Mouse (Mus musculus) myocyte (in vitro differentiated cells): ENCODE measurements around the gene Col4a4. TPM values are rescaled to one million over a fixed set of nuclear protein-coding genes. Genes with fewer than 3 reads are reported as not detected.

Experiments used
- H3K27me3 ChIP-seq: one replicate; pipeline ENCODE4 v1.6.1; 2011; ENCODE audit not compliant: control insufficient read depth, insufficient read depth, insufficient read length
- H3K36me3 ChIP-seq: one replicate; pipeline ENCODE4 v1.6.1; 2011; ENCODE audit not compliant: control insufficient read depth, insufficient read depth
- H3K4me2 ChIP-seq: one replicate; pipeline ENCODE4 v1.6.1; 2011; ENCODE audit warnings: low read depth, control low read depth
- H3K4me3 ChIP-seq: one replicate; pipeline ENCODE4 v1.5.1; 2011; ENCODE audit warnings: mild to moderate bottlenecking, control low read depth, moderate library complexity
- H3K79me2 ChIP-seq: one replicate; pipeline ENCODE4 v1.6.1; 2011; ENCODE audit not compliant: control insufficient read depth, insufficient read depth
- H3ac ChIP-seq: one replicate; pipeline ENCODE4 v1.6.1; 2011; ENCODE audit not compliant: control insufficient read depth, insufficient read length
- CEBPB ChIP-seq: IDR thresholded peaks from 2 replicates; pipeline ENCODE4 v1.6.1; 2011; ENCODE audit warnings: mild to moderate bottlenecking, moderate library complexity; ENCODE audit not compliant: poor library complexity, insufficient read depth, severe bottlenecking
- E2F4 ChIP-seq: IDR thresholded peaks from one replicate; pipeline ENCODE4 v1.6.1; 2011; ENCODE audit warnings: mild to moderate bottlenecking, control low read depth, moderate library complexity; ENCODE audit not compliant: insufficient read depth
- MAX ChIP-seq: IDR thresholded peaks from one replicate; pipeline ENCODE4 v1.6.1; 2011; ENCODE audit warnings: low read depth, mild to moderate bottlenecking, control low read depth
- MYOD1 ChIP-seq, 3 experiments: IDR thresholded peaks; one replicate each; pipeline ENCODE4 v1.6.1; 2011; ENCODE audit warnings: control low read depth in 2 of 3, low read depth in 2 of 3, mild to moderate bottlenecking in 2 of 3, moderate library complexity in 1 of 3; ENCODE audit not compliant: insufficient read length in 2 of 3, control insufficient read depth in 1 of 3
- MYOG ChIP-seq, 3 experiments: IDR thresholded peaks; one replicate each; pipeline ENCODE4 v1.6.1; 2011; ENCODE audit warnings: control low read depth in 2 of 3, low read depth in 2 of 3, mild to moderate bottlenecking in 2 of 3; ENCODE audit not compliant: insufficient read length in 2 of 3, control insufficient read depth in 1 of 3, insufficient read depth in 1 of 3
- POLR2A ChIP-seq: IDR thresholded peaks from one replicate; pipeline ENCODE4 v1.6.1; 2011; ENCODE audit warnings: low read depth, mild to moderate bottlenecking, control low read depth, moderate library complexity; ENCODE audit not compliant: insufficient read length
- POLR2AphosphoS2 ChIP-seq: IDR thresholded peaks from one replicate; pipeline ENCODE4 v1.6.1; 2011; ENCODE audit warnings: low read depth, control low read depth; ENCODE audit not compliant: insufficient read length
- REST ChIP-seq: IDR thresholded peaks from one replicate; pipeline ENCODE4 v1.6.1; 2011; ENCODE audit warnings: mild to moderate bottlenecking, control low read depth, moderate library complexity; ENCODE audit not compliant: insufficient read depth, insufficient read length
- SRF ChIP-seq: IDR thresholded peaks from one replicate; pipeline ENCODE4 v1.6.1; 2011; ENCODE audit warnings: low read depth; ENCODE audit not compliant: control insufficient read depth, insufficient read length
- TCF12 ChIP-seq: IDR thresholded peaks from one replicate; pipeline ENCODE4 v1.6.1; 2011; ENCODE audit warnings: mild to moderate bottlenecking, control low read depth; ENCODE audit not compliant: poor library complexity, insufficient read depth, severe bottlenecking
- TCF3 ChIP-seq: IDR thresholded peaks from one replicate; pipeline ENCODE4 v1.6.1; 2011; ENCODE audit warnings: low read depth, control low read depth; ENCODE audit not compliant: insufficient read length
- USF1 ChIP-seq: IDR thresholded peaks from one replicate; pipeline ENCODE4 v1.6.1; 2011; ENCODE audit warnings: low read depth, mild to moderate bottlenecking, control low read depth, moderate library complexity
- polyA plus RNA-seq: library from polyadenylated mRNA; unstranded; fragments of >200 nt; fragmentation: generic; extraction: Trizol; gene quantifications from one replicate; pipeline ENCODE4 v1.2.1, GENCODE M21; 2012; ENCODE audit warnings: missing spikeins

Gene Col4a4
- polyA plus RNA-seq, 1 experiment = 0.19 TPM

GRCm38 (mm10) chr1:82631169-82631792 is 44.6 kb upstream of the Col4a4 start:
- no peak overlapping the region for H3K4me3 ChIP-seq
- H3K4me2 ChIP-seq = no peak overlapping the region
- no peak for TF ChIP-seq USF1
- TF ChIP-seq TCF3 = no peak
- no peak for TF ChIP-seq REST
- no peak for TF ChIP-seq MAX
- TF ChIP-seq CEBPB = no peak
- TF ChIP-seq SRF = no peak
- no peak for TF ChIP-seq TCF12
- TF ChIP-seq POLR2A = no peak
- TF ChIP-seq E2F4 = no peak

GRCm38 (mm10) chr1:82629495-82629894 is 42.8 kb upstream of the Col4a4 start:
- TF ChIP-seq SRF (no peak), MYOG (IDR thresholded peaks at IDR 0.05; ENCODE audit: control insufficient read depth in 1 of 3, insufficient read depth in 1 of 3, insufficient read length in 2 of 3, low read depth in 2 of 3) (no peak), POLR2A (no peak), MYOD1 (IDR thresholded peaks at IDR 0.05; ENCODE audit: control insufficient read depth in 1 of 3, insufficient read length in 2 of 3, low read depth in 2 of 3) (no peak), TCF3 (no peak), REST (no peak), TCF12 (no peak)
- Histone ChIP-seq H3K4me2 (no peak overlapping the region), H3K79me2 (no peaks in the 10 kb centered on the region), H3K27me3 (no peaks in the 10 kb centered on the region), H3K36me3 (no peaks in the 10 kb centered on the region), H3K4me3 (no peak overlapping the region), H3ac (no peak overlapping the region)

More at GRCm38 (mm10) chr1:82631169-82631792, 44.6 kb upstream of the Col4a4 start:
- H3K79me2 ChIP-seq = no peaks in the 10 kb centered on the region
- no peaks in the 10 kb centered on the region for H3K27me3 ChIP-seq
- no peak overlapping the region for H3ac ChIP-seq
- H3K36me3 ChIP-seq = no peaks in the 10 kb centered on the region

GRCm38 (mm10) chr1:82627652-82628051 is 41.0 kb upstream of the Col4a4 start:
- Histone ChIP-seq H3K27me3 (no peaks in the 10 kb centered on the region), H3K36me3 (no peaks in the 10 kb centered on the region), H3K79me2 (no peaks in the 10 kb centered on the region), H3K4me3 (no peak overlapping the region), H3K4me2 (no peak overlapping the region), H3ac (no peak overlapping the region)
- no peak for TF ChIP-seq MYOD1 (IDR thresholded peaks at IDR 0.05; ENCODE audit: control insufficient read depth in 1 of 3, insufficient read length in 2 of 3, low read depth in 2 of 3)
- no peak for TF ChIP-seq USF1
- TF ChIP-seq MAX = no peak
- no peak for TF ChIP-seq SRF
- no peak for TF ChIP-seq POLR2AphosphoS2

- no peak for TF ChIP-seq SRF
- TF ChIP-seq MYOG (IDR thresholded peaks at IDR 0.05; ENCODE audit: control insufficient read depth in 1 of 3, insufficient read depth in 1 of 3, insufficient read length in 2 of 3, low read depth in 2 of 3) = no peak
- no peak for TF ChIP-seq TCF3
- no peak for TF ChIP-seq POLR2A
- no peak overlapping the region for H3ac ChIP-seq
- no peak overlapping the region for H3K4me2 ChIP-seq
Measured at GRCm38 (mm10) chr1:82625474-82625873, 38.8 kb upstream of the Col4a4 start.

GRCm38 (mm10) chr1:82624934-82625333 is 38.3 kb upstream of the Col4a4 start:
- Histone ChIP-seq H3ac (no peak overlapping the region), H3K36me3 (no peaks in the 10 kb centered on the region), H3K4me2 (no peak overlapping the region), H3K27me3 (no peaks in the 10 kb centered on the region), H3K79me2 (no peaks in the 10 kb centered on the region), H3K4me3 (no peak overlapping the region)
- TF ChIP-seq TCF12 (no peak), SRF (no peak), MYOD1 (IDR thresholded peaks at IDR 0.05; ENCODE audit: control insufficient read depth in 1 of 3, insufficient read length in 2 of 3, low read depth in 2 of 3) (no peak), POLR2A (no peak), POLR2AphosphoS2 (no peak), REST (no peak), CEBPB (no peak), MYOG (IDR thresholded peaks at IDR 0.05; ENCODE audit: control insufficient read depth in 1 of 3, insufficient read depth in 1 of 3, insufficient read length in 2 of 3, low read depth in 2 of 3) (no peak), TCF3 (no peak), E2F4 (no peak), MAX (no peak)

More at GRCm38 (mm10) chr1:82625474-82625873, 38.8 kb upstream of the Col4a4 start:
- no peaks in the 10 kb centered on the region for H3K79me2 ChIP-seq
- H3K27me3 ChIP-seq = no peaks in the 10 kb centered on the region
- H3K4me3 ChIP-seq = no peak overlapping the region
- H3K36me3 ChIP-seq = no peaks in the 10 kb centered on the region
